Mouse (Mus musculus) ES-Bruce4 (cell line): ENCODE measurements around the gene Slc25a41. TPM values are rescaled to one million over a fixed set of nuclear protein-coding genes. Genes with fewer than 3 reads are reported as not detected.

Experiments
- H3K27ac ChIP-seq: 2 replicates; pipeline ENCODE4 v1.5.1; 2012; ENCODE audit warnings: low read length, inconsistent platforms; ENCODE audit not compliant: insufficient read depth
- H3K27me3 ChIP-seq: 2 replicates; pipeline ENCODE4 v1.6.1; 2012; ENCODE audit warnings: mild to moderate bottlenecking, low read length, inconsistent platforms; ENCODE audit not compliant: control insufficient read depth, poor library complexity, insufficient read depth, severe bottlenecking
- H3K36me3 ChIP-seq: 2 replicates; pipeline ENCODE4 v1.6.1; 2012; ENCODE audit warnings: inconsistent platforms, mild to moderate bottlenecking, low read length, moderate library complexity; ENCODE audit not compliant: control insufficient read depth, poor library complexity, insufficient read depth, severe bottlenecking
- H3K4me1 ChIP-seq: one replicate; pipeline ENCODE4 v1.8.1; 2011; ENCODE audit warnings: low read length; ENCODE audit not compliant: control insufficient read depth, insufficient read depth
- H3K4me3 ChIP-seq: 2 replicates; pipeline ENCODE4 v1.5.1; 2011; ENCODE audit warnings: low read depth, mild to moderate bottlenecking, low read length
- H3K9ac ChIP-seq: 2 replicates; pipeline ENCODE4 v1.6.1; 2012; ENCODE audit warnings: low read depth, mild to moderate bottlenecking, inconsistent platforms; ENCODE audit not compliant: poor library complexity, severe bottlenecking
- H3K9me3 ChIP-seq: replicated peaks from 2 replicates; pipeline ENCODE4 v1.6.1; 2012; ENCODE audit warnings: mild to moderate bottlenecking, low read length, inconsistent platforms; ENCODE audit not compliant: control insufficient read depth, poor library complexity, insufficient read depth, severe bottlenecking
- CTCF ChIP-seq: IDR thresholded peaks from one replicate; pipeline ENCODE4 v1.8.1; 2011; ENCODE audit warnings: low read depth, low read length
- EP300 ChIP-seq: IDR thresholded peaks from 2 replicates; pipeline ENCODE4 v1.6.1; 2011; ENCODE audit warnings: low read depth, low read length; ENCODE audit not compliant: insufficient read depth
- POLR2A ChIP-seq: IDR thresholded peaks from one replicate; pipeline ENCODE4 v1.8.1; 2011; ENCODE audit warnings: low read length; ENCODE audit not compliant: insufficient read depth
- polyA plus RNA-seq: library from polyadenylated mRNA; stranded (reverse); fragments of >200 nt; gene quantifications from 2 replicates; pipeline ENCODE4 v1.2.4, GENCODE M21; 2011; ENCODE audit warnings: low read depth; ENCODE audit not compliant: missing spikeins, insufficient read depth, insufficient read length

The Slc25a41 gene
- polyA plus RNA-seq, 1 experiment, result not detected

DNA sequence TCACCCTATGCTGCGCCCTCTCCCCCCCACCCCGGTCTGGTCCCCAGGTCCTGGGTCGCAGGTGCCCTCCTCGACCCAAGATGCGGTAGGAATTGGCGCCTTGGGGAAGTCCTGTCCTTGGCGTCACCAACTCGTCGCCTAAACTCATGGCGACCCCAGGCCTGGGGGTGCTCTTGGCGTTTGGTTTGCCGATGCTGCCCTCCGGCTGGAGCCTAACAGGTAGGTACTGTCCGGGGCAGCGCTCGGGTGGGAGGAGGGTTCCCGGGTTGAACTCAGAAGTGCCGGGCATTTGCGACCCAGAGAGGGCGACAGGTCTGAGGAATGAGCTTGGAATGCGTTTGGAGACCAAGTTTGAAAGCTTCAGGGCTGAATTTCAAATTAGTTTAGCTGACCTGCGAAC lies 21.1 kb upstream of the Slc25a41 start:
- H3K27ac ChIP-seq, result no peak overlapping the region
- H3K27me3 ChIP-seq, result no peaks in the 10 kb centered on the region
- H3K4me1 ChIP-seq, result peaks cover 10% of the 10 kb centered on the region
- H3K9ac ChIP-seq, result peak overlapping the region; percentile 84
- 0 out of 2 replicates have a peak, but pooled peaks cover 2% of the 10 kb centered on the region for H3K36me3 ChIP-seq
- TF ChIP-seq POLR2A (no peak), CTCF (no peak), EP300 (no peak)
- peak overlapping the region; percentile 91 for H3K4me3 ChIP-seq
- H3K9me3 ChIP-seq, result no peaks in the 10 kb centered on the region

DNA sequence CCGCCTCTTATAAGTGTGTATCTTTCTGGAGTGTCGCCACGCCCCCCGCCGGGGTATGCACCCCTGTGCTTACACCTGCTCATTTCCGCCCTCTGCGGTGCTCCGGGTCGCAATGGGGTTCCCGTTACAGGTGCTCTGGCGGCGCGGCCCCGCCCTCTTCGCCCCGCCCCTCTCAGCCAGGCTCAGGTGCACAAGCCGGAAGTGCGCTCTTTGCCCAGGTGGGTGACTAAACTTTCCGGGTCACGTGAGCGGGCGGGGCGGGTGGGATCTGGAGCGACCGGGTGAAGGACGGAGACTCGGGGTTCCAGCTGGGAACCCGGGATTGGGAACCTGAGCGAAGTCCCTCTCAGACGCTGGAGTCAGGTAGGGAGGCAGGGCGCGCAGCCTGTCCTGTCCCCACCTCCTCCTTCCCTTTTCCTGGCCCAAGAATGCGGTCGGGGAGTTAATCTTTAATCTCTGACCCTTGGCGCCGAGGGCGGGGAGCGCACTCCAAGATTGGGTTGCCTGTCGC lies 20.6 kb upstream of the Slc25a41 start:
- no peaks in the 10 kb centered on the region for H3K27me3 ChIP-seq

DNA sequence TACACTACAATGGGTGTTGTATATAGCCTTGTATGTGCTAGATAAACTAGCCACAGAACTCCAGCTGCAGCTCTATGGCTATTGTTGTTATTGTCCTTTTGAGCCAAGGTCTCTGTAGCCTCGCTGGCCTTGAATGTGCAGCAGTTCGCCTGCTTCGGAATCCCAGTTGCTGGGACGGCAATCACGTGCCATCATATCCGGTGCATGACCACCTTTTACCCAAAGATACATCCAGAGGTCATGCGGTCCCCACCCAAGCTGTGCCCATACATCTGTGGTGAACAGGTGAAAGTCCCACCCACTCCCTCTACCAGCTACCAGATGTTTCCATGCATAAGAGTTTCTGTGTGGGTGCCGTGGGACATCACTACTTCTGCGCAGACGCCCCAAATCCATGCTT lies 19.6 kb upstream of the Slc25a41 start:
- no peaks in the 10 kb centered on the region for H3K9me3 ChIP-seq
- no peaks in the 10 kb centered on the region for H3K27me3 ChIP-seq
- H3K9ac ChIP-seq, result no peak overlapping the region
- peaks cover 7% of the 10 kb centered on the region for H3K4me1 ChIP-seq
- 0 out of 2 replicates have a peak, but pooled peaks have one; percentile 46 for TF ChIP-seq EP300
- TF ChIP-seq CTCF, result no peak
- 0 out of 2 replicates have a peak overlapping the region, but pooled peaks have one; percentile 9 for H3K4me3 ChIP-seq
- H3K36me3 ChIP-seq, result 0 out of 2 replicates have a peak, but pooled peaks cover 2% of the 10 kb centered on the region
- no peak overlapping the region for H3K27ac ChIP-seq

More for the DNA sequence above, 20.6 kb upstream of the Slc25a41 start:
- TF ChIP-seq CTCF (no peak), POLR2A (no peak), EP300 (0 out of 2 replicates have a peak, but pooled peaks have one; percentile 62)
- peak overlapping the region; percentile 84 for H3K9ac ChIP-seq
- H3K36me3 ChIP-seq, result 0 out of 2 replicates have a peak, but pooled peaks cover 2% of the 10 kb centered on the region
- H3K9me3 ChIP-seq, result no peaks in the 10 kb centered on the region
- peaks cover 10% of the 10 kb centered on the region for H3K4me1 ChIP-seq
- peak overlapping the region; percentile 91 for H3K4me3 ChIP-seq
- no peak overlapping the region for H3K27ac ChIP-seq

DNA sequence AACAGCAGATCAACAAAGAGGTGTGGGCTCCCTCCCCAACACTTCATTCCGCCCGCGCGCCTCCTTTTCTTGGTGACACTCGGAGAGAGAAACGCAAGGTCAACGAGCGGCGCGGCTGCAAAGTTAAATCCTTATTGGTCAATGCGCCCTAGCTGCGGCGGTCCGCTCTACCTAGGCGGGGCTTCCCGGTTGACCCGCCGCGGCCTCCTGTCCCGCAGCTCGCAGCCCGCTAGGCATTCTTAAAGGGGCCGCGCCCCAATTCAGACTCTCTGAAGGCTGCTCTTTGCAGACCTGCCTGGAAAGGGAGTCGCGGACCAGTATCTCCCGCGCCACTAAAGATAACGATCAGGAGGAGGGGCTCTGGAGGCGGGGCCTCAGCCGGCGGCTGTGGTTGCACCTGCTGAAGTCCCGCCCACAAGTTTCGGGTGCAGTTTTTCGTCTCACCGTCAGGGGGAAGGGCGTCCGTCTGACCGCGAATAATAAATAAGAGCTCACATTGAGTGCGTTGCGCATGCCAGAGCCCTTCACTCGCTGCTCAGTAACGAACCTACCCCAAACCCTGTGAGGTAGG lies 18.9 kb upstream of the Slc25a41 start:
- H3K27ac ChIP-seq, result peak overlapping the region; percentile 59; the same call in 1 of the 2 replicates
- H3K27me3 ChIP-seq, result no peaks in the 10 kb centered on the region
- H3K9me3 ChIP-seq, result no peaks in the 10 kb centered on the region
- peak overlapping the region; percentile 67 for H3K4me3 ChIP-seq
- H3K9ac ChIP-seq, result peak overlapping the region; percentile 39; the same call in 1 of the 2 replicates
- H3K4me1 ChIP-seq, result peaks cover 7% of the 10 kb centered on the region
- TF ChIP-seq CTCF, result peak; percentile 52
- peak; percentile 19; the same call in 1 of the 2 replicates for TF ChIP-seq EP300
- TF ChIP-seq POLR2A, result no peak
- H3K36me3 ChIP-seq, result no peaks in the 10 kb centered on the region

DNA sequence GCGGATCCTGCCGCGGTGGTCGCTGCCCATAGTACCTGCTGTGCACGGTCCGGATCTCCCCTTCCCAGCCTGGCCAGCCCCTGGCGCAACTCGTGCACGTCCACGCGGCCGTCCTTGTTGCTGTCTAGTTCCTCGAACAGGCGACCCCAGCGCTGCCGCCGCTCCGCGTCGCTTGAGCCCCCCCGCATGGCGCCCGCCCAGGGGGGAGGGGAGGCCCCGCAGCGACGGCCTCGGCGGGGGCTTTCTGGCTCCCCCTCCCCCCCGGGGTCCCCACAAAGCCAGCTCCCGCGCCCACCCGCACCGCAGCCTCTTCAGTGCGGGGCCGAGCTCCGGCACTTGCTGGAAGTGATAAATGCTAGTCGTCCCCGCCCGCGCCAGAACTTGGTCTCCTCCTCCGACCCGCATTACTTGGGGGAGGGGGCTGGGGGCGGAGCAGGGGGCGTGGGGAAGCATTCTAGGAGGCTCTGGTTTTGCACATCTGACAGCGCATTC lies 18.1 kb upstream of the Slc25a41 start, which contains the start of gene Slc25a23:
TSS of gene Slc25a23 (minus strand) at position 378 of the 492 bp plus-strand sequence.
- H3K27me3 ChIP-seq, result no peaks in the 10 kb centered on the region
- H3K4me3 ChIP-seq, result peak within 1 kb of the TSS; percentile 67

DNA sequence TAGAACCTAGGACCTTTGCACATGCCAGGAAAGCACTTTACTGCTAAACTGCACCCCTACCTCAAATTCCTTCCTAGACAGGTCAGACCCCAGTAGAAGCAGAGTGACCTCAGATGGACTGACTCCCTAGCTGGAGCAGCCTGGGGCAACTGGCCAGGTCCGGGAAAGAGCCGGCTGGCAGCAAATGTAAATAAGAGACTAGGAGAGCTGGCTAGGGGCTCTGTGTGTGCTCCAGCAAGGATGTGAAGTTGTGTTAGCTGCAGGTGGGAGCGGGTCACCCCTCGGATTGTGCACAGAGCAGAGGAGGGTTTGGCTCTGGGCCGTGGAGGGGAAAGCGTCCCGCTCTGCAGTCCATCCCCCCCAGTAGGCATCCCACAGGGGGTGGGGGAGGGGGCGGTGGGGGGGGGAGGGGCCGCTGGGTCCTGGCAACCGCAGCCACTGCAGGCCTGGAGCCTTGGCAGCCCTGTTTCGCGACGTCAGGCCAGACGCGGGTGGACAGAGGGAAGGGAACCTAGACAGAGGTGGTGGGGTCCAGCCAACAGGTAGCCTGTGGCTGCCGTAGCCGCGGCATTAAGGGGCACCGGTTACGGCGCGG lies 17.5 kb upstream of the Slc25a41 start, which contains the start of gene Crb3:
TSS of gene Crb3 (plus strand) at position 215 of the 595 bp plus-strand sequence.
- H3K9ac ChIP-seq, result peak within 1 kb of the TSS; percentile 39
- TF ChIP-seq CTCF (no peak), EP300 (no peak), POLR2A (no peak)
- H3K4me3 ChIP-seq, result peak within 1 kb of the TSS; percentile 67
- no peaks in the 10 kb centered on the region for H3K27me3 ChIP-seq
- H3K27ac ChIP-seq, result no peak within 1 kb of the TSS
- no peaks in the 10 kb centered on the region for H3K9me3 ChIP-seq
- H3K36me3 ChIP-seq, result no peaks in the 10 kb centered on the region
- H3K4me1 ChIP-seq, result peaks cover 7% of the 10 kb centered on the region

More for the DNA sequence above, 18.1 kb upstream of the Slc25a41 start, which contains the start of gene Slc25a23:
- TF ChIP-seq POLR2A (no peak), CTCF (no peak), EP300 (no peak)
- Histone ChIP-seq H3K27ac (peak within 1 kb of the TSS; percentile 59; the same call in 1 of the 2 replicates), H3K4me1 (peaks cover 7% of the 10 kb centered on the region), H3K9me3 (no peaks in the 10 kb centered on the region), H3K9ac (peak within 1 kb of the TSS; percentile 39), H3K36me3 (no peaks in the 10 kb centered on the region)
